Mouse (Mus musculus): Measurements from ENCODE around the gene F2rl1. TPM values are rescaled to one million over a fixed set of nuclear protein-coding genes. Genes with fewer than 3 reads are reported as not detected.

Gene F2rl1
- polyA plus RNA-seq, 1 experiment from 2014 or later: 11.4 TPM

DNA sequence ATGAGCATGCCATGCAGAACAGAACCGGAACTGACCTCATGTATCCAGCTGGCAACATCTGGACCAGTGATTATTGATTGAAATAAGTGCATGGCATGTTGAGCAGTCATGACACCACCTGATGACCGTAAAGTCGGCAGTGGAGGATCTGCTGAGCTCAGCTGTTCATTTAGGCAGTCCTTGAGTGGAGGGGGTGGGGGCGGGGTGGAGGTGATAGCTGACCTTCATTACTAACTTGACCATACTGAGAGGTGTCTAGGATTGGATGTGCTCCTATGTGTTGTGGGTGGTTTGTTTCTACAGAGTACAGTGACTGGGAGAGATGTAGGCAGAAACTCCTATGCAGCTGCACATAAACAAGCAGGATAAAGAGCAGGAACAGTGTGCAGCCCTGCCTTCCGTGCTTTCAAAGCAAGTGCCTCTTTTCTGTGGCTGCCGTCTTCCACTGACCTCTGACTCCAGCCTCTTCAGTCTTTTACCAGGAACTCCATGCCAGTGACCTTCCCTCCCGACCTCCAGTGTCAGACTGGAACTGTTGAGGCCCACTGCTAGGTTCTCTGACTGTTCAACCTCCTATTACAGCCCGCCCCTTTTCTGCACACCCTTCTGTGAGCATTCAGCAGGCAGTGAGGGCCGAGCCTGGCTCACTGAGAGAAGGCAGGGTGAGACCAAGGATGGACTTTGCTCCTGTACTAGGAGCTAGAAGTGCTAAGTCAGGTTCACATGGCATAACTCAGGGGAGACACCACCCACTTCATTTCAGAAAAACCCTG, 6.4 kb upstream of the F2rl1 start:
- ATAC-seq (ENCODE audit: insufficient read depth, low FRiP score, low read depth): peak; percentile 67
- Histone ChIP-seq H3K27me3 (replicated peaks) (no peaks in the 10 kb centered on the region), H3K9me3 (no peaks in the 10 kb centered on the region), H3K4me1 (peaks cover 20% of the 10 kb centered on the region; the same call in 1 of the 2 replicates), H3K27ac (peak overlapping the region; percentile 52; the same call in 1 of the 2 replicates), H3K9ac (no peak overlapping the region), H3K4me2 (no peak overlapping the region), H3K36me3 (no peaks in the 10 kb centered on the region), H3K4me3 (replicated peaks) (no peak overlapping the region)
- 28% methylated on average over 9 of the region's 9 CpGs for WGBS

DNA sequence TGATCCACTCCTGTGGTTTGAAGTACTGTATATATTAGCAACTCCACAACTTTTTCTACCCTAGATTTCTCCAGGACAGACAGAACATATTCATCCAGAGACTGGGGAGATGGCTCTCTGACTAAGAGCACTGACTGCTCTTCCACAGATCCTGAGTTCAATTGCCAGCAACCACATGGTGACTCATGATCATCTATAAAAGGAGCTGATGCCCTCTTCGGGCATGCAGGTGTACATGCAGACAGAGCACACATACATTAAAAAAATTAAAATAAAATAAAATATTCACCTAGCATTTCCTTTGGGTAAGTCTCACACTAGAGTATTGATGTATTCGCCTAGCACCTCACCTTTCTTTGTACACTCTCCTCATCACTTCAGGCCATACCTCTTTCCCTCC, 4.2 kb upstream of the F2rl1 start:
- H3K4me3 ChIP-seq (replicated peaks): no peak overlapping the region
- H3K9ac ChIP-seq: no peak overlapping the region
- 0 out of 2 replicates have a peak, but pooled peaks cover 14% of the 10 kb centered on the region for H3K4me1 ChIP-seq
- 85% methylated on average over 2 of the region's 2 CpGs for WGBS
- H3K9me3 ChIP-seq: no peaks in the 10 kb centered on the region
- peaks cover 5% of the 10 kb centered on the region for H3K27me3 ChIP-seq (replicated peaks)
- no peak overlapping the region for H3K4me2 ChIP-seq
- H3K27ac ChIP-seq: no peak overlapping the region
- ATAC-seq (ENCODE audit: insufficient read depth, low FRiP score, low read depth): no peak
- no peaks in the 10 kb centered on the region for H3K36me3 ChIP-seq

DNA sequence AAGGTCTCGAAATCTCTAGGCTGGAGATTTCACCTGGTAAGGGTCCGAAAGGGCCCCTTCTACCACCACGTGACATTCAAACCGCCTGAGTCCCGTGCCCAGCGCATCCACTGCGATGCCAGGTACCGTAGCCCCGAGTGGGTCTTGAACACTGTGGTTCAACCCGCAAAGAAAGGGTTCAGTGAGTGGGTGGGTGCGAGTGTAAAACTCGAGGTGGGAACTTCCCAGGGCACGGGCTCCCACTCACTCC, 678 bp downstream of the F2rl1 start:
- ATAC-seq (ENCODE audit: insufficient read depth, low FRiP score, low read depth): no peak
- peak overlapping the region; percentile 74 for H3K27ac ChIP-seq

DNA sequence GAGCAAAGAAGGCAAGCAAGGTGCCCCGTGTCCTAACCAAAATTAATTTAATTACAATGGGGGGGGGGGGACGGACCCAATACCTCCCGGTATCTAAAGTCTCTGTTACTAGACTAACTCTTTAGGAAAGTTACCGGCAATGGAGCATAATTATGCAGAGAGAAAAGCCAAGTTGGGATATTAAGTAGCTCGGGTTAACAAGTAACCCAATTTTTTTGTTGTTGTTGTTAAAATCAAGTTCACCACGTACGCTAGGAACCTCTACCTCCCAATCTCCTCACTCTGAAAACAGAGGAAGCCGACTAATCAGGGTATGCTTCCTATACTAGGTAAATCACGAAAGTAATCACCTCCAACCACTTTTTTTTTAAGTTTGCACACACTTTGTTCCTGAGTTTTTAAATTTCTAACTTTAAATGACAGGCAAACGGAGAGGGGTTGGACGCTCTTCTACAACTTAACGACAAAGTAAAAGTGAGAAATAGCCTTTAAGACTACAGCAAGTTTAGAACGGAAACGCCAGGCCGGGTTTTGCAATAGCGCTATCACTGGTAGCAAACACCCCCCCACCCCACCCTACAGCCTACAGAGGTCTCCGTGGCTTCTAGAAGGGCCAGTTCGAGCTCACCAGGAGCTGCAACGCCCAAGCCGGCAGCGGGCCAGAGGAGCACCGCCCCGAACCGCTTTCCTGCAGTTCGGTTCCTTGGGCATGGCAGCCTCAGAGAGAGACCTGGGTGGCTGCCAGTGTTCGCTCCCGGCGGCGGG, 1.2 kb downstream of the F2rl1 start:
- Histone ChIP-seq H3K27ac (peak overlapping the region; percentile 74), H3K4me1 (0 out of 2 replicates have a peak, but pooled peaks cover 7% of the 10 kb centered on the region), H3K4me2 (peak overlapping the region; percentile 94), H3K36me3 (no peaks in the 10 kb centered on the region), H3K4me3 (replicated peaks) (peak overlapping the region; percentile 53), H3K9ac (peak overlapping the region; percentile 53), H3K9me3 (no peaks in the 10 kb centered on the region), H3K27me3 (replicated peaks) (peaks cover 5% of the 10 kb centered on the region)
- WGBS: 8% methylated on average over 29 of the region's 29 CpGs
- no peak for ATAC-seq (ENCODE audit: insufficient read depth, low FRiP score, low read depth)

More for the DNA sequence above, 678 bp downstream of the F2rl1 start:
- H3K36me3 ChIP-seq: no peaks in the 10 kb centered on the region
- H3K4me1 ChIP-seq: 0 out of 2 replicates have a peak, but pooled peaks cover 7% of the 10 kb centered on the region
- peak overlapping the region; percentile 94 for H3K4me2 ChIP-seq
- H3K4me3 ChIP-seq (replicated peaks): peak overlapping the region; percentile 53
- H3K27me3 ChIP-seq (replicated peaks): peaks cover 5% of the 10 kb centered on the region
- under 1% methylated on average over 13 of the region's 13 CpGs for WGBS
- no peaks in the 10 kb centered on the region for H3K9me3 ChIP-seq
- peak overlapping the region; percentile 53 for H3K9ac ChIP-seq

DNA sequence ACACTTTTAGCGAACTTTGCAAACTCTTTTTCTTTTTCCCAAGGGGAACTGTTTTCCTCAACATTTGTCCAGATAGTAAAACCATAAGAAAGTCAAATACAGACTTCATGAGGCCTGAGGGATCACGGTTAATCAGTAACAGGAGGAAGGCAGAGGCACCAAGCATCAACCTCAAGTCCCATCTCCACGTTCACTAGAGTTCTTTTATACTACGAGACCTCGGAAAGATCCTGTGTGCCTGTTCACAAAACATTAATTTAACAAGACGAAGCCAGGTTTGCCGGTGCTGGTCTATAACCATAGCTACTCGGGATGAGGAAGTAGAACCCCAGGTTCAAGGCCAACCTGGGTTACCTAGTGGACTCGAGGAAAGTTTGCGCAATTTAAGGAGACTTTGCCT, 2.9 kb downstream of the F2rl1 start:
- ATAC-seq (ENCODE audit: insufficient read depth, low FRiP score, low read depth): no peak
- Histone ChIP-seq H3K9ac (no peak overlapping the region), H3K4me2 (no peak overlapping the region), H3K27ac (no peak overlapping the region), H3K4me3 (replicated peaks) (no peak overlapping the region), H3K4me1 (0 out of 2 replicates have a peak, but pooled peaks cover 7% of the 10 kb centered on the region), H3K27me3 (replicated peaks) (peaks cover 5% of the 10 kb centered on the region), H3K36me3 (no peaks in the 10 kb centered on the region), H3K9me3 (no peaks in the 10 kb centered on the region)
- WGBS: 68% methylated on average over 10 of the region's 10 CpGs

DNA sequence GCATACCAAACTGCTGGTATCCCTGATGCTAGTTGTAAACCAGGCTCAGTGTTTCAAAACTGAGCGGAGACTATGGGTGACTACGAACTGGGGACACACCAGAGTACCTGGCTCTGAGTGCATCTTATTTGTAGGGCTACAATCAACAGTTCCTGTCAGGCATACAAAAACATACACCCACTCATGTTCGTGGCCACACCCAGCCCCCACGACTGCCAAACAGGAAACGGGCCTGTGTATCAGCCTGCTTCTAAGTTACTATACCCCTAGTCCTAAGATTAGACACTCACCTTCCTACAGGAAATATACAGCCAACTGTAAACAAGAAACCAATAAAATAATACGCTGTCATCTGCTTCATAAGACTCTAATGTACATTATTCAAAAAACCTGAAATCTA, 4.0 kb downstream of the F2rl1 start:
- H3K4me1 ChIP-seq: 0 out of 2 replicates have a peak, but pooled peaks cover 7% of the 10 kb centered on the region
- WGBS: 72% methylated on average over 6 of the region's 6 CpGs
- no peak overlapping the region for H3K4me2 ChIP-seq
- no peaks in the 10 kb centered on the region for H3K36me3 ChIP-seq
- peaks cover 5% of the 10 kb centered on the region for H3K27me3 ChIP-seq (replicated peaks)
- ATAC-seq (ENCODE audit: insufficient read depth, low FRiP score, low read depth): no peak
- no peak overlapping the region for H3K4me3 ChIP-seq (replicated peaks)
- no peak overlapping the region for H3K27ac ChIP-seq
- H3K9ac ChIP-seq: no peak overlapping the region
- H3K9me3 ChIP-seq: no peaks in the 10 kb centered on the region

DNA sequence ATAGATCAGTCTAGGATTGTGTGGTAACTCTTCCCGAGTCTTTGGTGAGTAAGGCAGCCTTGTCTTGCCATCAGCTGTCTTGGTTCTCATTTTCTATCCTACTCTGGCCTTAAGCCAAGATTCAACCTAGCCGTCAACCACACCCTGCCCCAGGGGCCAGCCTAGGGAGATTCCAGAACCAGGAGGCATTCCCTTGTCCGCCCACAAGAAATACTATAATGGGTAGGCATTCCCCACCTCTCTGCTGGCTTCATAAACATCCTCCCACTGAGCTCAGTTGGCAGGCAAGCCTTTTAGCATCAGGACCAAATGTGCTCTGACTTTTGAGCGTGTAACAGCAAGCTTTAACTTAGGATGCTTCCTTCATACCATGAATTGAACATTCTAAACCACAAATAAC, 10.3 kb downstream of the F2rl1 start:
- ATAC-seq (ENCODE audit: insufficient read depth, low FRiP score, low read depth): no peak

DNA sequence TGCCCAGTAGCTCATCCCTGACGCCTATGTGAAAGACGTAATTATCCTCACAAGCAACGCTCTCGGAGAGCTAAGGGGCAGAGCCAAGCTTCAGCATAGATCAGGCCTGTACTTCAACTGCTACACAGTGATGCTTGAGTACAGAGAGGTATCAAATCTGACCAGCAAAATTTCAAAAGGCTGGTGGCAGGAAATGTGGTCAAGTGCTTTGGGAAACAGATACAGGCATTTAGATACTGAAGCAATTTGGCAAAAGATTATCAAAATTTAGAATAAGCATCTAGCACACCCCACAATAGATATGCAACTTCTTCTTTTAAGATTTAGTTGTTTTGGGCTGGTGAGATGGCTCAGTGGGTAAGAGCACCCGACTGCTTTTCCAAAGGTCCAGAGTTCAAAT, 15.0 kb downstream of the F2rl1 start:
- Histone ChIP-seq H3K9me3 (no peaks in the 10 kb centered on the region), H3K4me3 (replicated peaks) (no peak overlapping the region), H3K36me3 (0 out of 2 replicates have a peak, but pooled peaks cover 5% of the 10 kb centered on the region), H3K27me3 (replicated peaks) (no peaks in the 10 kb centered on the region), H3K27ac (no peak overlapping the region), H3K4me1 (no peaks in the 10 kb centered on the region), H3K9ac (no peak overlapping the region), H3K4me2 (no peak overlapping the region)
- WGBS: 94% methylated on average over 5 of the region's 5 CpGs
- no peak for ATAC-seq (ENCODE audit: insufficient read depth, low FRiP score, low read depth)

More for the DNA sequence above, 10.3 kb downstream of the F2rl1 start:
- H3K4me2 ChIP-seq: no peak overlapping the region
- no peaks in the 10 kb centered on the region for H3K27me3 ChIP-seq (replicated peaks)
- no peak overlapping the region for H3K9ac ChIP-seq
- H3K9me3 ChIP-seq: no peaks in the 10 kb centered on the region
- no peak overlapping the region for H3K27ac ChIP-seq
- 69% methylated on average over 4 of the region's 4 CpGs for WGBS
- no peak overlapping the region for H3K4me3 ChIP-seq (replicated peaks)
- no peaks in the 10 kb centered on the region for H3K4me1 ChIP-seq
- H3K36me3 ChIP-seq: 0 out of 2 replicates have a peak, but pooled peaks cover 5% of the 10 kb centered on the region

DNA sequence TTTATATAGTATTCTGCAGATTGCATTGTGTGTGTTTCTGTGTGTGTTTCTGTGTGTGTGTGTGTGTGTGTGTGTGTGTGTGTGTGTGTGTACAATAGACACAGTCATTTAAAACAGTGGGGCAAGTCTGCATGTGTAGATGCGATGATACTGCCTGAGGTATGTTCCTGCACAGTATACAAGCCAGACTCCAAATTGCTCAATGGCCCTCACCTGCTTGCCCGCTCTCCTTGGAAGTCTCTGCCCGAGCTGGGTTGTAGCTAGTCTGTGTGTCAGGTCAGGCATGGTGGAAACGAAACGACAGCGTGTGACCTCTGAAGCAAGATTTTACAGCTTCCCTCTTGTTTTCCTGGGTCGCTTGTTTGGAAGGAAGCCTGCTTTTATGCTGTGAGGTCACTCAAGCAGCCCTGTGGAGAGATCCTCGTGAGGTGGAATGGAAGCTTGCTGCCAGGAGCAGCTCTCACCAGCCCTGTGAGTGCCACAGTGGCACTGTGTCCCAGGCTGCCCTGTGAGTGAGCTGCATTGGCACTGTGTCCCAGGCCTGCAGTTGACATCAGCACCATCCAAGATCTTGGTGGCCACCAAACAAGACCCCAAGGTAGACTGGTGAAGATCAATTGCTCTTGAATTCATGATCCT, 21.6 kb downstream of the F2rl1 start:
- WGBS: 75% methylated on average over 8 of the region's 8 CpGs
- Histone ChIP-seq H3K4me1 (no peaks in the 10 kb centered on the region), H3K27me3 (replicated peaks) (no peaks in the 10 kb centered on the region), H3K9ac (no peak overlapping the region), H3K36me3 (no peaks in the 10 kb centered on the region), H3K4me2 (no peak overlapping the region), H3K4me3 (replicated peaks) (no peak overlapping the region), H3K27ac (no peak overlapping the region), H3K9me3 (no peaks in the 10 kb centered on the region)
- ATAC-seq (ENCODE audit: insufficient read depth, low FRiP score, low read depth): no peak

DNA sequence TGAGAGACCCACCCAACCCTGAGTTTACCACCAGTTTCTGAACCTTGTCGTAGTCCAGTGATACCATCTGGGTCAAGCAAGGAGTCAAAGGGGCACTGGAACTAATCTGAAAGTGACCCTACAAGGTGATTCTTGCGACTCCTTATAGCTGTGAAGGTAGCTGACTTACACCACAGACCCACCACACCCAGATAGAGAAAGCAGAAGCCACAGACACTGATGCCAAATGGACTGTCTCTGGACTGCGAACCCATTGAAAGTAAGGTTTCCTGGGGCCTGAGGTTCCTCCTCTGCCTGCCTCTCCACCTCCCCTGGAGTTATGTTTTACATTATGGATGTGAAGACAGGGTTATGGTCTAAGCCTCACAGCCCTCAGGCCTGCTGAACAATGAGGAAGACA, 28.4 kb downstream of the F2rl1 start:
- Histone ChIP-seq H3K36me3 (no peaks in the 10 kb centered on the region), H3K27ac (no peak overlapping the region), H3K27me3 (replicated peaks) (no peaks in the 10 kb centered on the region), H3K9ac (no peak overlapping the region), H3K9me3 (no peaks in the 10 kb centered on the region), H3K4me1 (peaks cover 4% of the 10 kb centered on the region; the same call in 1 of the 2 replicates), H3K4me3 (replicated peaks) (no peak overlapping the region), H3K4me2 (no peak overlapping the region)
- ATAC-seq (ENCODE audit: insufficient read depth, low FRiP score, low read depth): no peak
- WGBS: 89% methylated on average over 3 of the region's 3 CpGs

DNA sequence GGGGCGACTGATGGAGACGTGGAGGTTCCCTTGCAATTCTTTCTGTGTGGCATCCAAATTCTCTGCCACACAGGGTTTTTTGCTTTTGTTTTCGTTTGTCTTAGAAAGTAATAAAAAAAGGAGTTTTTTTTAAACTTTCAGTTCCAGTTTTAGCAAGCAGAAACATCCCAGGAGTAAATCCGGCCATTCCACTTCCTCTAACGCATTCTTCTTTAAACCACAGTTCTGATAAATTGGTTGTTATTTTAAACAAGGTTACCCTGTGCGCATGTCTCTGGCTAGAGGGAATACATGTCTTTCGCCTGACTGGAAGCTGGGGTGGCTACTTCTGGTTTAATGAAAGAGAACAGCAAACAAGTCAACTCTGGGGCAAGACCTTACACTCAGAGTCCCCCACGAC, 30.2 kb downstream of the F2rl1 start:
- Histone ChIP-seq H3K4me3 (replicated peaks) (no peak overlapping the region), H3K4me1 (peaks cover 4% of the 10 kb centered on the region; the same call in 1 of the 2 replicates), H3K36me3 (no peaks in the 10 kb centered on the region), H3K9ac (no peak overlapping the region), H3K4me2 (no peak overlapping the region), H3K27me3 (replicated peaks) (no peaks in the 10 kb centered on the region), H3K9me3 (no peaks in the 10 kb centered on the region), H3K27ac (no peak overlapping the region)
- WGBS: 39% methylated on average over 8 of the region's 8 CpGs
- no peak for ATAC-seq (ENCODE audit: insufficient read depth, low FRiP score, low read depth)

DNA sequence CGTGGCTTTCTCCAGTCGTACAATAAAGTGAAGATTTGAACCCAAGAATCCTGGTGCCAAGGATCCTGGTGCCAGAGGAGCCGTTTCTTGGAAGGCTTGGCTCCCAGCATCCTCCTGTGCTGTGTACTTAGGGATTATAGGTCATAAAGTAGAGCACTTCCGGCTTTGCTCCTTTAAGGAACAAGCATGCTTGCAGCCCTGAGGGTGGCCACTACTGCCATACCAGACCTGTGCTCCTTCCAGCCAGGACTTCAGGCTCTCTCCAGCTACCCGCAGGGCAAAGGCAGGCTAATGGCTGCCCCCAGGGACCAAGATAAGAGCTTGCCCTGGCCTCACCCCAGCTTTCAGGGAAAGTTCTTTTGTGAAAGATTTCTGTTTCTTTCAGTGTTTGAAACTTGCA, 31.7 kb downstream of the F2rl1 start:
- Histone ChIP-seq H3K4me2 (no peak overlapping the region), H3K36me3 (no peaks in the 10 kb centered on the region), H3K4me1 (peaks cover 4% of the 10 kb centered on the region; the same call in 1 of the 2 replicates), H3K9ac (no peak overlapping the region), H3K9me3 (no peaks in the 10 kb centered on the region), H3K27ac (0 out of 2 replicates have a peak overlapping the region, but pooled peaks have one; percentile 36), H3K27me3 (replicated peaks) (no peaks in the 10 kb centered on the region), H3K4me3 (replicated peaks) (no peak overlapping the region)
- WGBS: 48% methylated on average over 5 of the region's 5 CpGs
- no peak for ATAC-seq (ENCODE audit: insufficient read depth, low FRiP score, low read depth)
